Mouse (Mus musculus) liver, postnatal 0 days (tissue): ENCODE measurements at regions not wholly inside any gene's neighbourhood (a gene's known extent, or its start where the extent isn't known, plus 50 kb on each side); places are given as distances from the start of the nearest gene placed in this dataset.

Experiments used
- CTCF ChIP-seq: sonication (generic); IDR thresholded peaks from 2 replicates; pipeline ENCODE4 v1.5.1; 2016; ENCODE audit warnings: antibody characterized with exemption, low read depth
- EP300 ChIP-seq: IDR thresholded peaks from 2 replicates; pipeline ENCODE4 v1.6.1; 2016; ENCODE audit warnings: antibody characterized with exemption, low read depth, mild to moderate bottlenecking

GRCm38 (mm10) chr15:3171774-3172173, 96.6 kb upstream of the Selenop start:
- TF ChIP-seq CTCF = no peak
- no peak for TF ChIP-seq EP300
